ENCODE assay signal across 11 mouse cellular contexts in the genomic region with DNA sequence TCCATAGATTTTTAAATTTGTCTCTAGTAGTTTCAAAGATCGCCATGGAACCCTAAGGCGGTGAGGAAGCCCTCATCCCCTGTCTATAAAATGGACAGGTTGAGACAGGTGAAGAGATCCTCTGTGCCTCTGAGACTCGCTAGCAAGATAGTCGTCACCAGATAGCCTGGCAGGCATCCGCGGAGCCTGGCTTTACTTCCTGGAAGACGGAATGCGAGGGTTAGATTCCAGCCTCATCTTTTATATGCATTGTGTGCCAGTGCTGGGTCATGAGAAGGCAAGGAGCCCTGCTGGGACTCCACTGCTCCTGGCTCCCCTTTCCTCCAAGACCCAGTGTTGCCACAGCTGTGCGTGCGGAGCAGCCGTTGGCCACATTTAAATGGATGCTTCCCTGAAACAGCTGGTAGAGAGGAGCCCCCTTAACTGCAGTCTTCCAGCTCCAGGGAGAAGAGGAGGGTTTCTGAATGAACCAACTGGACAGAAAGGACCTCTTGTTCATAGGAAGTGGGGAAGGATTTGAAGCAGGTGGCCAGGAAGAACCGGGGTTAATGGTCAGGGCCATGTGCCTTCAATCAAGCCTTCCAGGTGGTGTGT. TPM values are rescaled to one million over a fixed set of nuclear protein-coding genes. Genes with fewer than 3 reads are reported as not detected.
DNase-seq lines count a peak whose midpoint lies in the region; ATAC-seq and TF ChIP-seq lines count a peak whose summit lies in the region.
"Had no signal": no experiment of that assay in that cellular context is flagged by ENCODE, and none has a peak within 500 bp of the region (broad histone marks: within the 10 kb centered on the region; RNA-seq: fewer than 3 reads in every experiment).

No protein-coding gene starts in this region.

- no peak for ATAC-seq in stomach, embryonic 16.5 days (ENCODE audit: insufficient read depth, low FRiP score)
- ATAC-seq in stomach, postnatal 0 days (ENCODE audit: low FRiP score, low TSS enrichment) = no peak
- peak; percentile 55 for ATAC-seq in limb, embryonic 11.5 days (ENCODE audit: insufficient number of reproducible peaks, low FRiP score, low TSS enrichment, low read depth)

- H3K4me3 ChIP-seq in heart, embryonic 10.5 days = no peak overlapping the region
- H3K4me3 ChIP-seq in stomach, embryonic 16.5 days (replicated peaks; ENCODE audit: low read length) = no peak overlapping the region
- no peak overlapping the region for H3K4me3 ChIP-seq in stomach, postnatal 0 days (ENCODE audit: low read depth, low read length)
- no peak overlapping the region for H3K4me3 ChIP-seq in limb, embryonic 11.5 days (ENCODE audit: low read depth, low read length)
- H3K4me3 ChIP-seq: layer of hippocampus, adult 2 months; liver, embryonic 15.5 days; midbrain, embryonic 15.5 days had no signal

- 69% methylated on average over 12 of the region's 12 CpGs for WGBS in heart, embryonic 10.5 days
- 56% methylated on average over 12 of the region's 12 CpGs for WGBS in stomach, embryonic 16.5 days
- WGBS in stomach, postnatal 0 days = 62% methylated on average over 12 of the region's 12 CpGs
- 49% methylated on average over 12 of the region's 12 CpGs for WGBS in limb, embryonic 11.5 days

- H3K36me3 ChIP-seq in heart, embryonic 10.5 days = 0 out of 2 replicates have a peak, but pooled peaks cover 5% of the 10 kb centered on the region
- H3K36me3 ChIP-seq in stomach, embryonic 16.5 days (ENCODE audit: control insufficient read depth, insufficient read depth, low read length) = no peaks in the 10 kb centered on the region
- no peaks in the 10 kb centered on the region for H3K36me3 ChIP-seq in stomach, postnatal 0 days (ENCODE audit: control insufficient read depth, insufficient read depth, low read length)
- no peaks in the 10 kb centered on the region for H3K36me3 ChIP-seq in limb, embryonic 11.5 days (ENCODE audit: control insufficient read depth, insufficient read depth, low read length)
- H3K36me3 ChIP-seq: liver, embryonic 15.5 days; midbrain, embryonic 15.5 days had no signal

- H3K27me3 ChIP-seq in heart, embryonic 10.5 days (ENCODE audit: insufficient read depth, poor library complexity, severe bottlenecking) = no peaks in the 10 kb centered on the region
- no peaks in the 10 kb centered on the region for H3K27me3 ChIP-seq in stomach, embryonic 16.5 days (ENCODE audit: control insufficient read depth, insufficient read depth, low read length)
- H3K27me3 ChIP-seq in stomach, postnatal 0 days (ENCODE audit: control insufficient read depth, insufficient read depth, low read length) = no peaks in the 10 kb centered on the region
- H3K27me3 ChIP-seq in limb, embryonic 11.5 days (ENCODE audit: control insufficient read depth, insufficient read depth, low read length) = no peaks in the 10 kb centered on the region
- H3K27me3 ChIP-seq: liver, embryonic 15.5 days; midbrain, embryonic 15.5 days had no signal

- no peak for DNase-seq in heart, embryonic 10.5 days (ENCODE audit: low spot score)
- no peak for DNase-seq in heart, adult 9 months (ENCODE audit: low spot score in 2 of 2)
- DNase-seq in stomach, postnatal 0 days (ENCODE audit: low spot score) = no peak
- DNase-seq in limb, embryonic 11.5 days (ENCODE audit: low spot score) = peak; percentile 63
- no peak for DNase-seq in left cerebral cortex, postnatal 25 days (ENCODE audit: low spot score in 2 of 2)
- no peak for DNase-seq in thymus, postnatal 10 days (ENCODE audit: low spot score in 2 of 2)

- no peaks in the 10 kb centered on the region for H3K9me3 ChIP-seq in heart, embryonic 10.5 days
- no peaks in the 10 kb centered on the region for H3K9me3 ChIP-seq in stomach, embryonic 16.5 days (replicated peaks; ENCODE audit: control insufficient read depth, low read length)
- H3K9me3 ChIP-seq in stomach, postnatal 0 days (ENCODE audit: control insufficient read depth, low read length) = no peaks in the 10 kb centered on the region
- no peaks in the 10 kb centered on the region for H3K9me3 ChIP-seq in limb, embryonic 11.5 days (ENCODE audit: control insufficient read depth, low read length)
- H3K9me3 ChIP-seq: liver, embryonic 15.5 days; midbrain, embryonic 15.5 days had no signal

- no peak for TF ChIP-seq CTCF in stomach, postnatal 0 days (IDR thresholded peaks at IDR 0.05; ENCODE audit: low read depth)

- H3K4me1 ChIP-seq in heart, embryonic 10.5 days = peaks cover 16% of the 10 kb centered on the region
- H3K4me1 ChIP-seq in stomach, embryonic 16.5 days (ENCODE audit: control insufficient read depth, insufficient read depth, low read length) = peaks cover 30% of the 10 kb centered on the region
- peaks cover 4% of the 10 kb centered on the region for H3K4me1 ChIP-seq in stomach, postnatal 0 days (replicated peaks; ENCODE audit: control insufficient read depth, insufficient read depth)
- peaks cover 26% of the 10 kb centered on the region for H3K4me1 ChIP-seq in limb, embryonic 11.5 days (ENCODE audit: control insufficient read depth, insufficient read depth, low read length)
- H3K4me1 ChIP-seq: midbrain, embryonic 15.5 days had no signal

- intact Hi-C loops in left cerebral cortex, postnatal 25 days (cut with DNase I) = no loop called here

- peak overlapping the region; percentile 56; the same call in 1 of the 2 replicates for H3K27ac ChIP-seq in heart, embryonic 10.5 days
- H3K27ac ChIP-seq in stomach, embryonic 16.5 days (ENCODE audit: low read length) = no peak overlapping the region
- H3K27ac ChIP-seq in stomach, postnatal 0 days (replicated peaks) = no peak overlapping the region
- peak overlapping the region; percentile 23; the same call in 1 of the 2 replicates for H3K27ac ChIP-seq in limb, embryonic 11.5 days (replicated peaks; ENCODE audit: low read depth, low read length)
- H3K27ac ChIP-seq: hindbrain, postnatal 0 days; layer of hippocampus, adult 2 months; liver, embryonic 15.5 days; midbrain, embryonic 15.5 days had no signal

- 0 out of 2 replicates have a peak overlapping the region, but pooled peaks have one; percentile 15 for H3K9ac ChIP-seq in stomach, embryonic 16.5 days (ENCODE audit: low read length)
- no peak overlapping the region for H3K9ac ChIP-seq in stomach, postnatal 0 days (ENCODE audit: low read length)
- H3K9ac ChIP-seq in limb, embryonic 11.5 days (ENCODE audit: low read length) = no peak overlapping the region
- H3K9ac ChIP-seq: liver, embryonic 15.5 days; midbrain, embryonic 15.5 days had no signal

- H3K4me2 ChIP-seq in stomach, embryonic 16.5 days (ENCODE audit: low read depth, low read length) = no peak overlapping the region
- H3K4me2 ChIP-seq in stomach, postnatal 0 days (replicated peaks; ENCODE audit: low read depth) = no peak overlapping the region
- H3K4me2 ChIP-seq in limb, embryonic 11.5 days (ENCODE audit: low read depth, severe bottlenecking) = no peak overlapping the region
- H3K4me2 ChIP-seq: liver, embryonic 15.5 days; midbrain, embryonic 15.5 days had no signal

- no peak for TF ChIP-seq EP300 in stomach, postnatal 0 days (optimal IDR thresholded peaks at IDR 0.05)

RNA-seq across cellular contexts. Expression of a gene that starts 31.3 kb away (rescaled TPM):
- 27.9 and 29.1 TPM in 2 replicates for polyA plus RNA-seq in heart, embryonic 10.5 days (2016; fragmentation: Nextera tagmentation; extraction: Ambion mirVana)
- polyA plus RNA-seq in stomach, embryonic 16.5 days (2015; fragmentation: Nextera tagmentation; extraction: Ambion mirVana) = 43.5 and 46.0 TPM in 2 replicates
- polyA plus RNA-seq in stomach, postnatal 0 days (2015; fragmentation: Nextera tagmentation; extraction: Ambion mirVana) = 37.2 and 37.7 TPM in 2 replicates
- 24.6 and 25.2 TPM in 2 replicates for polyA plus RNA-seq in limb, embryonic 11.5 days (2014; fragmentation: Nextera tagmentation; extraction: Ambion mirVana)
- total RNA-seq in left cerebral cortex, postnatal 25 days (2021) = 10 to 100 TPM; 87.7 to 91.5 TPM

RNA-seq across cellular contexts. Expression of a gene that starts 49.8 kb away (rescaled TPM):
- polyA plus RNA-seq in heart, embryonic 10.5 days (2016; fragmentation: Nextera tagmentation; extraction: Ambion mirVana) = 13.5 and 17.0 TPM in 2 replicates
- 29.6 and 32.7 TPM in 2 replicates for polyA plus RNA-seq in stomach, embryonic 16.5 days (2015; fragmentation: Nextera tagmentation; extraction: Ambion mirVana)
- polyA plus RNA-seq in stomach, postnatal 0 days (2015; fragmentation: Nextera tagmentation; extraction: Ambion mirVana) = 54.1 TPM in 2 replicates
- polyA plus RNA-seq in limb, embryonic 11.5 days (2014; fragmentation: Nextera tagmentation; extraction: Ambion mirVana) = 10.5 and 11.2 TPM in 2 replicates
- total RNA-seq in left cerebral cortex, postnatal 25 days (2021) = 10 to 100 TPM; 46.2 to 60.5 TPM

RNA-seq across cellular contexts. Expression of a gene that starts 49.9 kb away (rescaled TPM):
- polyA plus RNA-seq in heart, embryonic 10.5 days (2016; fragmentation: Nextera tagmentation; extraction: Ambion mirVana) = 12.9 and 13.3 TPM in 2 replicates
- 18.1 and 19.6 TPM in 2 replicates for polyA plus RNA-seq in stomach, embryonic 16.5 days (2015; fragmentation: Nextera tagmentation; extraction: Ambion mirVana)
- polyA plus RNA-seq in stomach, postnatal 0 days (2015; fragmentation: Nextera tagmentation; extraction: Ambion mirVana) = 13.3 and 15.8 TPM in 2 replicates
- 15.8 and 16.8 TPM in 2 replicates for polyA plus RNA-seq in limb, embryonic 11.5 days (2014; fragmentation: Nextera tagmentation; extraction: Ambion mirVana)
- 10 to 100 TPM; 18.0 to 18.3 TPM for total RNA-seq in left cerebral cortex, postnatal 25 days (2021)

Comparison
In these comparisons a context has a peak if more than half of its experiments do, and no peak if none do; other contexts are left out.
1. H3K27ac ChIP-seq: peak in heart, embryonic 10.5 days (single experiment) and limb, embryonic 11.5 days (single experiment); none in stomach, embryonic 16.5 days (single experiment) and stomach, postnatal 0 days (single experiment).